Mouse (Mus musculus): ENCODE measurements at regions not wholly inside any gene's neighbourhood (a gene's known extent, or its start where the extent isn't known, plus 50 kb on each side); places are given as distances from the start of the nearest gene placed in this dataset.

GRCm38 (mm10) chr9:86961663-86962062 is 53.7 kb upstream of the Ripply2 start:
- peak; percentile 56 to 76 for DNase-seq

- peak; percentile 72 to 80 for DNase-seq
Measured at GRCm38 (mm10) chr9:86957076-86957475, 58.3 kb upstream of the Ripply2 start.

- DNase-seq, result peak in 1 of 2 experiments; percentile 58
Measured at GRCm38 (mm10) chr9:86955720-86956119, 59.6 kb upstream of the Ripply2 start.

GRCm38 (mm10) chr9:86951958-86952509 is 63.3 kb upstream of the Ripply2 start:
- DNase-seq, result no peak

- DNase-seq, result no peak
Measured at GRCm38 (mm10) chr9:86949885-86950284, 65.5 kb upstream of the Ripply2 start.

- DNase-seq, result no peak
Measured at GRCm38 (mm10) chr9:86931196-86931595, 50.7 kb upstream of the Snap91 start.

Measured in cerebellum, postnatal 25 days (tissue).